Mouse (Mus musculus) C2C12 (cell line): Measurements from ENCODE around the gene Sde2.

ENCODE experiments used
- CEBPB ChIP-seq: IDR thresholded peaks from one replicate; pipeline ENCODE4 v1.6.1; 2011; ENCODE audit warnings: low read depth, mild to moderate bottlenecking, control low read depth, moderate library complexity
- CTCF ChIP-seq: IDR thresholded peaks from one replicate; pipeline ENCODE4 v1.5.1; 2011; ENCODE audit not compliant: control insufficient read depth, insufficient read depth, insufficient read length
- FOSL1 ChIP-seq: IDR thresholded peaks from one replicate; pipeline ENCODE4 v1.8.0; 2011; ENCODE audit warnings: mild to moderate bottlenecking, low read length; ENCODE audit not compliant: poor library complexity, insufficient read depth, severe bottlenecking
- MAX ChIP-seq: IDR thresholded peaks from one replicate; pipeline ENCODE4 v1.6.1; 2011; ENCODE audit warnings: mild to moderate bottlenecking, control low read depth
- MYOD1 ChIP-seq: IDR thresholded peaks from one replicate; pipeline ENCODE4 v1.6.1; 2011; ENCODE audit warnings: low read depth; ENCODE audit not compliant: control insufficient read depth, insufficient read length
- MYOG ChIP-seq: IDR thresholded peaks from one replicate; pipeline ENCODE4 v1.6.1; 2011; ENCODE audit not compliant: control insufficient read depth, insufficient read length; ENCODE audit errors: extremely low read depth
- USF1 ChIP-seq: IDR thresholded peaks from one replicate; pipeline ENCODE4 v1.6.1; 2011; ENCODE audit warnings: low read depth, mild to moderate bottlenecking, control low read depth, moderate library complexity

DNA sequence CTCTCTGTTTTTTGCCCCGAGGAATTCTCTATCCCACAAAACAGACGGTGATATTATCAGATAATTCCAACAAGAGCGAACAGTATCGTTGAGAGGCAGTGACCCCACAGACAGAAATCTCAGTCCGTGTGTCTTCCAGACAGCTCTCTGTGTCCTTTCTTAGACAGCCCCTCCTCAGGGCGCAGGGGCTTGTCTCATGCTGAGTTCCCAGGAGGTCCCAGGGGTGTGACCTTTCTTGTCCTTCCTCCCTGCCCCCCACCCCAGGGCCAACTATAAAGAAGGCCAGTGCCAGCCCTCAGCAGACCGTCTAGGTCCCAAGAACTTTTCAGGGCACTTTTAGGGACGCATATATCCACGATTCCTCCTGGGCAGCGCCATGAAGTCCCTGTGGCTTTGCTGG, 41.9 kb downstream of the Sde2 start, which contains the start of gene Lefty2:
- TF ChIP-seq CTCF (no peak), USF1 (no peak), CEBPB (no peak), MAX (no peak), MYOD1 (no peak), FOSL1 (no peak), MYOG (no peak)
